Mouse (Mus musculus) lung, postnatal 0 days (tissue): ENCODE results near the gene Inca1. TPM values are rescaled to one million over a fixed set of nuclear protein-coding genes. Genes with fewer than 3 reads are reported as not detected.
A peak's percentile ranks its signal among the peaks of the same experiment; 100 is the strongest.

ENCODE experiments used
- ATAC-seq: fragments of 200-750 bp; cut with Nextera tagmentation; 2 replicates; pipeline ENCODE4 v1.8.0; 2017; ENCODE audit warnings: moderate library complexity
- DNase-seq: peaks from one replicate; pipeline ENCODE4 v3.0.0-alpha.2; 2016; ENCODE audit warnings: low spot score
- H3K27ac ChIP-seq: fragments of 300-500 bp; sonication (generic); 2 replicates; pipeline ENCODE4 v1.5.1; 2014; ENCODE audit warnings: antibody characterized with exemption, mild to moderate bottlenecking, low read length, mixed read lengths
- H3K27me3 ChIP-seq: fragments of 300-500 bp; sonication (generic); replicated peaks from 2 replicates; pipeline ENCODE4 v1.6.1; 2014; ENCODE audit warnings: low read length, mixed read lengths; ENCODE audit not compliant: insufficient read depth
- H3K36me3 ChIP-seq: fragments of 300-500 bp; sonication (generic); 2 replicates; pipeline ENCODE4 v1.6.1; 2014; ENCODE audit warnings: low read length, mixed read lengths; ENCODE audit not compliant: insufficient read depth
- H3K4me1 ChIP-seq: fragments of 300-500 bp; sonication (generic); 2 replicates; pipeline ENCODE4 v1.6.1; 2014; ENCODE audit warnings: antibody characterized with exemption, low read depth, low read length, mixed read lengths; ENCODE audit not compliant: insufficient read depth
- H3K4me2 ChIP-seq: fragments of 300-500 bp; sonication (generic); replicated peaks from 2 replicates; pipeline ENCODE4 v1.6.1; 2014; ENCODE audit warnings: low read depth, mild to moderate bottlenecking, low read length, moderate library complexity, mixed read lengths
- H3K4me3 ChIP-seq: fragments of 300-500 bp; sonication (generic); 2 replicates; pipeline ENCODE4 v1.5.1; 2014; ENCODE audit warnings: low read depth, low read length
- H3K9ac ChIP-seq: fragments of 300-500 bp; sonication (generic); replicated peaks from 2 replicates; pipeline ENCODE4 v1.6.1; 2014; ENCODE audit warnings: low read depth, mild to moderate bottlenecking
- H3K9me3 ChIP-seq: fragments of 300-500 bp; sonication (generic); 2 replicates; pipeline ENCODE4 v1.6.1; 2016; ENCODE audit warnings: low read length, mixed read lengths
- CTCF ChIP-seq: IDR thresholded peaks from 2 replicates; pipeline ENCODE4 v1.5.1; 2016; ENCODE audit warnings: antibody characterized with exemption, mild to moderate bottlenecking
- EP300 ChIP-seq: IDR thresholded peaks from 2 replicates; pipeline ENCODE4 v1.6.1; 2016; ENCODE audit warnings: antibody characterized with exemption, mild to moderate bottlenecking, control low read depth
- WGBS: fragments of 180-500 bp; shearing (Covaris S2); extraction: QIAGEN DNeasy Blood & Tissue Kit; methylation state at CpG from one replicate; pipeline ENCODE4 v1.1.7; 2014; 5-methylcytosine and 5-hydroxymethylcytosine counted together
- polyA plus RNA-seq: library from polyadenylated mRNA; unstranded; fragments of >200 nt; fragmentation: Nextera tagmentation; extraction: Ambion mirVana; gene quantifications from 2 replicates; pipeline ENCODE4 v1.2.1, GENCODE M21; 2015

Gene Inca1
- polyA plus RNA-seq, 1 experiment from 2014 or later = 2.4 TPM

- Histone ChIP-seq H3K27ac (no peak overlapping the region), H3K27me3 (no peaks in the 10 kb centered on the region), H3K4me3 (no peak overlapping the region), H3K4me1 (peaks cover 10% of the 10 kb centered on the region), H3K36me3 (peaks cover 13% of the 10 kb centered on the region; the same call in 1 of the 2 replicates), H3K4me2 (no peak overlapping the region), H3K9me3 (no peaks in the 10 kb centered on the region), H3K9ac (no peak overlapping the region)
- ATAC-seq = no peak
- DNase-seq = no peak
- TF ChIP-seq CTCF (no peak), EP300 (no peak)
- WGBS = 91% methylated on average over 8 of the region's 8 CpGs
These were observed 39.4 kb downstream of the Inca1 start for GRCm38 (mm10) chr11:70660571-70660970.

GRCm38 (mm10) chr11:70658942-70659341, 41.0 kb downstream of the Inca1 start:
- H3K4me3 ChIP-seq = no peak overlapping the region
- H3K4me1 ChIP-seq = peaks cover 10% of the 10 kb centered on the region
- no peak for ATAC-seq
- WGBS = 54% methylated on average over 8 of the region's 8 CpGs
- H3K9ac ChIP-seq = no peak overlapping the region; the same call in 1 of the 2 replicates
- H3K4me2 ChIP-seq = no peak overlapping the region
- no peaks in the 10 kb centered on the region for H3K9me3 ChIP-seq
- peaks cover 2% of the 10 kb centered on the region; the same call in 1 of the 2 replicates for H3K36me3 ChIP-seq
- no peak overlapping the region for H3K27ac ChIP-seq
- no peak for DNase-seq
- TF ChIP-seq CTCF = no peak
- H3K27me3 ChIP-seq = no peaks in the 10 kb centered on the region

- WGBS = 73% methylated on average over 5 of the region's 5 CpGs
- no peaks in the 10 kb centered on the region for H3K9me3 ChIP-seq
- peaks cover 10% of the 10 kb centered on the region for H3K4me1 ChIP-seq
- H3K9ac ChIP-seq = no peak overlapping the region; the same call in 1 of the 2 replicates
- DNase-seq (no peak), ATAC-seq (no peak)
- H3K27me3 ChIP-seq = no peaks in the 10 kb centered on the region
- no peak overlapping the region for H3K27ac ChIP-seq
- H3K4me3 ChIP-seq = no peak overlapping the region
- TF ChIP-seq CTCF (no peak), EP300 (no peak)
- no peak overlapping the region for H3K4me2 ChIP-seq
- no peaks in the 10 kb centered on the region for H3K36me3 ChIP-seq
These were observed 41.4 kb downstream of the Inca1 start for GRCm38 (mm10) chr11:70658521-70658920.

GRCm38 (mm10) chr11:70657991-70658390, 42.0 kb downstream of the Inca1 start:
- Histone ChIP-seq H3K4me3 (no peak overlapping the region), H3K27ac (no peak overlapping the region), H3K4me2 (no peak overlapping the region), H3K9ac (no peak overlapping the region), H3K36me3 (no peaks in the 10 kb centered on the region), H3K4me1 (peaks cover 10% of the 10 kb centered on the region), H3K9me3 (no peaks in the 10 kb centered on the region), H3K27me3 (no peaks in the 10 kb centered on the region)
- no peak for DNase-seq
- no peak for ATAC-seq
- TF ChIP-seq EP300 (no peak), CTCF (no peak)
- 53% methylated on average over 9 of the region's 9 CpGs for WGBS

- no peak for TF ChIP-seq CTCF
- TF ChIP-seq EP300 = no peak
- H3K9me3 ChIP-seq = no peaks in the 10 kb centered on the region
- DNase-seq = no peak
- no peak overlapping the region for H3K4me2 ChIP-seq
- H3K36me3 ChIP-seq = no peaks in the 10 kb centered on the region
- H3K4me1 ChIP-seq = peaks cover 11% of the 10 kb centered on the region
- H3K27me3 ChIP-seq = no peaks in the 10 kb centered on the region
- ATAC-seq = no peak
- no peak overlapping the region for H3K27ac ChIP-seq
- no peak overlapping the region for H3K4me3 ChIP-seq
- no peak overlapping the region for H3K9ac ChIP-seq
- 46% methylated on average over 6 of the region's 6 CpGs for WGBS
These were observed 42.4 kb downstream of the Inca1 start for GRCm38 (mm10) chr11:70657573-70657972.

- Histone ChIP-seq H3K36me3 (peaks cover 4% of the 10 kb centered on the region; the same call in 1 of the 2 replicates), H3K9me3 (no peaks in the 10 kb centered on the region), H3K4me1 (peaks cover 17% of the 10 kb centered on the region), H3K4me3 (peak within 1 kb of the TSS; percentile 99), H3K9ac (peak within 1 kb of the TSS; percentile 10), H3K27me3 (no peaks in the 10 kb centered on the region), H3K27ac (peak within 1 kb of the TSS; percentile 99), H3K4me2 (peak within 1 kb of the TSS; percentile 74)
- no peak for ATAC-seq
- DNase-seq = no peak
- WGBS = 18% methylated on average over 3 of the region's 3 CpGs
- TF ChIP-seq EP300 (no peak), CTCF (no peak)
These were observed 43.0 kb downstream of the Inca1 start, which contains the start of gene Eno3 for GRCm38 (mm10) chr11:70656964-70657363. Gene Eno3 (plus strand): TSS chr11:70657202.

- no peaks in the 10 kb centered on the region for H3K27me3 ChIP-seq
- peak overlapping the region; percentile 99 for H3K27ac ChIP-seq
- H3K9ac ChIP-seq = peak overlapping the region; percentile 10
- no peaks in the 10 kb centered on the region for H3K9me3 ChIP-seq
- peaks cover 19% of the 10 kb centered on the region for H3K4me1 ChIP-seq
- peak overlapping the region; percentile 99 for H3K4me3 ChIP-seq
- ATAC-seq (no peak), DNase-seq (peak; percentile 41)
- peak overlapping the region; percentile 74 for H3K4me2 ChIP-seq
- WGBS = 12% methylated on average over 16 of the region's 16 CpGs
- no peak for TF ChIP-seq EP300
- TF ChIP-seq CTCF = no peak
- peaks cover 6% of the 10 kb centered on the region; the same call in 1 of the 2 replicates for H3K36me3 ChIP-seq
These were observed 43.5 kb downstream of the Inca1 start for GRCm38 (mm10) chr11:70656456-70656927.
